Mouse (Mus musculus): ENCODE measurements around the gene Fam53b. TPM values are rescaled to one million over a fixed set of nuclear protein-coding genes. Genes with fewer than 3 reads are reported as not detected.

Fam53b gene
- polyA plus RNA-seq, 1 experiment from 2014 or later: 29.4 TPM

DNA sequence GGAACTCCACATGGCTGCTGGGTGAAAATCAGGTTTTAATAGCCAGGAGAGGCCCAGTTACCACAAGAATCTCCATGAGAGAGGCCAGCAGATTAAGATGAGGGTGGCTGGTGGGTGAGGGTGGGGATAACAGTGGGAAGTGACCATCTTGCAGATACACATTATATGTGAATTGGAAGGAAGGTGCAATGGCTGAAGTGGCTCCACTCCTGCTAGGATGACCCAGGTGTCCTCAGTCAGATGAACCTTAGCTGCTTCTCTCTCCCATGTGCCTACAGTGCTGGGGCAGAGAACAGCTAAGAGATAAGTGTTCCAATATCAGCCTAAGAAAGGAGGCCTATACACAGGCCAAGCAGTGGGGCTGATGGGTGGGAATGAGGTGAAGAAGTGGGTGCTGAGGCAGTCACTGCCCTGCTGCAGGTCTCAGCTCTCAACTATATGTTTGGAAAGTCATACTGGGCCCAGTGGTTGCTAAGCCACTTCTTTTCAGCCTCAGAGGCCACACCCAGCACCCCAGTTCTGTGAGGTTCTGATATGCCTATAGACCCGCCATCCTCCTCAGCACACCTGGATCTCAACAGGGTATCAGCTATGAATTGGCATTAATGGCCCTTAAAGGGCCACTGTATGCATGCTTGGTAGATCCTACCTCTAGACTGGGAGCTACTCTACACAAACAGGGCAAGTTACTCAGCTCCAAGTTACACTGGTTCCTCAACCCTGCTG, 35.8 kb downstream of the Fam53b start:
- Histone ChIP-seq H3K4me3 (ENCODE audit: low read depth, low read length) (peak overlapping the region; percentile 29), H3K27me3 (ENCODE audit: control insufficient read depth, insufficient read depth, low read depth, low read length) (no peaks in the 10 kb centered on the region), H3K9me3 (replicated peaks; ENCODE audit: control insufficient read depth, low read length) (no peaks in the 10 kb centered on the region), H3K27ac (ENCODE audit: low read length) (peak overlapping the region; percentile 98), H3K9ac (ENCODE audit: low read depth, low read length) (peak overlapping the region; percentile 78), H3K4me1 (ENCODE audit: control insufficient read depth, low read depth, low read length) (peaks cover 63% of the 10 kb centered on the region), H3K36me3 (ENCODE audit: control insufficient read depth, insufficient read depth) (no peaks in the 10 kb centered on the region; the same call in 1 of the 2 replicates), H3K4me2 (ENCODE audit: low read depth, low read length) (peak overlapping the region; percentile 78)
- ATAC-seq (ENCODE audit: low read depth): peak; percentile 89
- WGBS (ENCODE audit: insufficient replicate concordance): 17% methylated on average over 1 of the region's 1 CpGs

DNA sequence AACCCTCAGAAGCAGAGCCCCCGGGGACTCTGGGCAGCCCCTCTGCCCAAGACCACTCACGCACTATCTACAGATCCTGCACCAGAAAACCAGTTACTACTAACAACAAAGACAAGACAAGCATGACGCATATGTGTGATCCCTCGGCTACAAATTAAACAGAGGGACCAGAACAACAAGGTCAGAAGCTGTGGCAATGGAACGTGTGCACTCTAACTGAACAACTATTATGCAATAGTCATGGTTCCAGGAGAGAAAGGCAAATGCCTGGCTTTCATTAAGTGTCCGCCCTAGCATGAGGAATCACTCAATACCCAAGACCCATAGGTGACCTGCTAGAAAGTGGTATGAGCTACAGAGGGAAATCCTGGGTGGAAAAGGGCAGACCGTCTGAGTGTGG, 36.6 kb downstream of the Fam53b start:
- H3K4me3 ChIP-seq (ENCODE audit: low read depth, low read length): peak overlapping the region; percentile 72
- H3K27ac ChIP-seq (ENCODE audit: low read length): peak overlapping the region; percentile 98
- H3K4me2 ChIP-seq (ENCODE audit: low read depth, low read length): peak overlapping the region; percentile 78
- H3K36me3 ChIP-seq (ENCODE audit: control insufficient read depth, insufficient read depth): no peaks in the 10 kb centered on the region; the same call in 1 of the 2 replicates
- H3K9ac ChIP-seq (ENCODE audit: low read depth, low read length): peak overlapping the region; percentile 78
- H3K9me3 ChIP-seq (replicated peaks; ENCODE audit: control insufficient read depth, low read length): no peaks in the 10 kb centered on the region
- peaks cover 68% of the 10 kb centered on the region for H3K4me1 ChIP-seq (ENCODE audit: control insufficient read depth, low read depth, low read length)
- no peak for ATAC-seq (ENCODE audit: low read depth)
- H3K27me3 ChIP-seq (ENCODE audit: control insufficient read depth, insufficient read depth, low read depth, low read length): no peaks in the 10 kb centered on the region
- WGBS (ENCODE audit: insufficient replicate concordance): 65% methylated on average over 7 of the region's 7 CpGs

DNA sequence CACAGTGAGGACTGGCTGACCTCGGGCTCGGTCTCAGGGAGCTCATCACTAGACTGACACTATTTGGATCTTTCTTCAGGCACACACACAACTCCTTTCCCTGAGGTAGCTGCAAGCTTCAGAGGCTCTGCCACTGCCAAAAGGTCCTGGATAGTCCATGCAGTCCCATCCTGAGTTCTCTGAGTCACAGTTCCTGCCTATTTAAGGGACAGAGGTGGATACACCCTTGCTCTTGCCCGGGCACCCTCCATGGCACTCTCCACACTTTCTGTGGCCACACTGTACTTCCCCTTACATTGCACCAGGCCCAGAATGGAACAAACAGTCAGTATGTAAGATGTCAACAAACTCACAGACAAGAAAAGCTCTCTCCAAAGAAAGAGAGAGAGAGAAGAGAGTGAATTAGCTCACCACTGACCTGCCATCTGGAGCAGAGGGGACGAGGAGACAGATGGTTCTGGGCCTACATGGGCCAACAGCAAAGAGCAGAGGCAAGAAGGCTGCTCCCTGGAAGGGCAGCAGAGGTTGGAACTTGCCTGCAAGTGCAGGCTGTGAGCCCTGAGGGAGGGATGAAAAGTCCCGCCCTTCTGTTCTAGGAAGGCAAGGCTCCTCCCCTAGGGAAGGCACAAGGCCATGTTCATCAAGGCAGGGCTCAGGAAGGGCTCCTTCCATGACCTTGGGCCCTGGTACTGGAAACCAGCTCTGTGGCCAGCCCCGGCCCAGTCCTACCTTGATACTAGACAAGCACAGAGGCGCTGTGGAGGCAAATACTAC, 37.2 kb downstream of the Fam53b start:
- WGBS (ENCODE audit: insufficient replicate concordance): 50% methylated on average over 7 of the region's 7 CpGs
- Histone ChIP-seq H3K4me2 (ENCODE audit: low read depth, low read length) (peak overlapping the region; percentile 78), H3K27ac (ENCODE audit: low read length) (peak overlapping the region; percentile 98), H3K27me3 (ENCODE audit: control insufficient read depth, insufficient read depth, low read depth, low read length) (no peaks in the 10 kb centered on the region), H3K4me1 (ENCODE audit: control insufficient read depth, low read depth, low read length) (peaks cover 73% of the 10 kb centered on the region), H3K4me3 (ENCODE audit: low read depth, low read length) (peak overlapping the region; percentile 72), H3K36me3 (ENCODE audit: control insufficient read depth, insufficient read depth) (peaks cover 1% of the 10 kb centered on the region), H3K9me3 (replicated peaks; ENCODE audit: control insufficient read depth, low read length) (no peaks in the 10 kb centered on the region), H3K9ac (ENCODE audit: low read depth, low read length) (peak overlapping the region; percentile 78)
- ATAC-seq (ENCODE audit: low read depth): peak; percentile 52

DNA sequence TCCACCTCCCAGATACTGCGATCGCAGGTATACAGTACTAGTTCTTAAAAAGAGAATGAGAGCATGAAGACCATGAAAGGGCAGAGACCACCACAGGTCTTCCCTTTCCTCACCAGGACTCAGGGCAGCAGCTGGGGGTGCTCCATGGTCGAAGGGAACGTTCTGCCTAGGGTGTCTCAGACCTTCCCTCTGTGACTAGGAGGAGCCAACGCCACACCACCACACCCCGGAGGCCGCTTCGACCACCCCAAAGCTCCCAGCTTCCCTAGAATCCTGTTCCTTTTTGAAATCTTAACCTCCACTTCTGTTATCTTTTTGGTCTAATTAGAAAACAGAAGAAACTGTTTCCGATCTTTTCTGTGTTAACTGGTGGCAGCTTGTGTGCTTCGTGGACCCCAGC, 37.8 kb downstream of the Fam53b start:
- H3K4me2 ChIP-seq (ENCODE audit: low read depth, low read length): peak overlapping the region; percentile 78
- ATAC-seq (ENCODE audit: low read depth): no peak
- no peaks in the 10 kb centered on the region for H3K9me3 ChIP-seq (replicated peaks; ENCODE audit: control insufficient read depth, low read length)
- peak overlapping the region; percentile 72 for H3K4me3 ChIP-seq (ENCODE audit: low read depth, low read length)
- WGBS (ENCODE audit: insufficient replicate concordance): 84% methylated on average over 10 of the region's 10 CpGs
- H3K36me3 ChIP-seq (ENCODE audit: control insufficient read depth, insufficient read depth): peaks cover 6% of the 10 kb centered on the region
- no peaks in the 10 kb centered on the region for H3K27me3 ChIP-seq (ENCODE audit: control insufficient read depth, insufficient read depth, low read depth, low read length)
- H3K27ac ChIP-seq (ENCODE audit: low read length): peak overlapping the region; percentile 98
- peak overlapping the region; percentile 78 for H3K9ac ChIP-seq (ENCODE audit: low read depth, low read length)
- H3K4me1 ChIP-seq (ENCODE audit: control insufficient read depth, low read depth, low read length): peaks cover 70% of the 10 kb centered on the region

DNA sequence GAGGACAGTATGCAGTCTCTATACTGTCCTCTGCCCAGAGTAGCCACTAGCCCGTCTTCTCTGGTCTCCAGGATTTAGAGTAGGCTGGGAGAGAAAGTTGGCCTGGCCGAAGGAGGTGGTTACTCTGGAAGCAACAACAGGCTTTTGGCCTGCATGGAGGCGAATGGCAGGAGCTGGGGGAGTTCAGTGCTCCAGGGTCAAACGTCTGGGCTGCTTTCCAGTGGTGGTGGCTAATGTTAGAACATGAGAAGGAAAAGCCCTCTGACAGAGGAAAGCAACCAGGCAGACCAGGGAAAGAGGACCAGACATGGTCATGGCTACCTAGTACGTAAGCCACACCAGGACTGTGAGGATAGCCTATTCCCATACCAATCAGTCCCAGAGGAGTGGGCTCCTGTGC, 38.4 kb downstream of the Fam53b start:
- peaks cover 70% of the 10 kb centered on the region for H3K4me1 ChIP-seq (ENCODE audit: control insufficient read depth, low read depth, low read length)
- H3K4me3 ChIP-seq (ENCODE audit: low read depth, low read length): peak overlapping the region; percentile 72
- peak overlapping the region; percentile 98 for H3K27ac ChIP-seq (ENCODE audit: low read length)
- no peaks in the 10 kb centered on the region for H3K27me3 ChIP-seq (ENCODE audit: control insufficient read depth, insufficient read depth, low read depth, low read length)
- peak overlapping the region; percentile 78 for H3K9ac ChIP-seq (ENCODE audit: low read depth, low read length)
- ATAC-seq (ENCODE audit: low read depth): no peak
- 71% methylated on average over 5 of the region's 5 CpGs for WGBS (ENCODE audit: insufficient replicate concordance)
- H3K4me2 ChIP-seq (ENCODE audit: low read depth, low read length): peak overlapping the region; percentile 78
- H3K9me3 ChIP-seq (replicated peaks; ENCODE audit: control insufficient read depth, low read length): no peaks in the 10 kb centered on the region
- H3K36me3 ChIP-seq (ENCODE audit: control insufficient read depth, insufficient read depth): peaks cover 11% of the 10 kb centered on the region

DNA sequence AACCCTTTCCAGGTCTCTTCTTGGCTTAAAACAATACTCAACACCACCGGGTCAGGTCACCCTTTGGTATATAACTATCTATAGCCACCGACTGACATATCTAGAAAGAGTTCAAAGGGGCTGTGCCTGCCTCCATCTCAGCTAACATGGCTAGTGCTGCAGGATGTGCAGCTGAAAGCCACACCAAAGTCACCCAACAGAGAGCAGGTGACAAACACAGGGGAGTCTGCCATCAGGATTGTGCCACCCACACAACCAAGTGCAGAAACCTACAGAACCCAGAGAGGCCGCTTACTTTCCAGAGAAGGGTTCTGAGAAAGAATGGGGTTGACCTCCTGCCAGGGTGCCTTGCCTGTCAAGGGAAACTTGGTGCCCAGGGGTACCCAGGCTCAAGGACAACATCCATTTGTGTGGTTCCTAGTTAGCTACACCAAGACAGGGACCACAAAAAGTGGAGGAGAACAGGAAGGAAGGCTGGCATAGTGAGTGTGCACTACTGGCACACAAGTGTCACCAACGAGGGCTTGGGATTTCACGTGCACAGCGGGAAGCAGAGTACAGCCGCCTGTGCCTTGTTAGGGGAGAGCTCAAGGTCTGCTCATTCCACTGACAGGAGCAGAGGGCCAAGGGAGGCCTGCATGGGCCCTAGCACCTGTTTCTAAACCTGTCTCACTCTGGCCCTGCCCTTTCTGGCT, 40.5 kb downstream of the Fam53b start:
- H3K36me3 ChIP-seq (ENCODE audit: control insufficient read depth, insufficient read depth): peaks cover 22% of the 10 kb centered on the region
- H3K4me3 ChIP-seq (ENCODE audit: low read depth, low read length): peak overlapping the region; percentile 72
- H3K27me3 ChIP-seq (ENCODE audit: control insufficient read depth, insufficient read depth, low read depth, low read length): no peaks in the 10 kb centered on the region
- H3K9me3 ChIP-seq (replicated peaks; ENCODE audit: control insufficient read depth, low read length): no peaks in the 10 kb centered on the region
- peak overlapping the region; percentile 78 for H3K9ac ChIP-seq (ENCODE audit: low read depth, low read length)
- H3K27ac ChIP-seq (ENCODE audit: low read length): peak overlapping the region; percentile 98
- peaks cover 72% of the 10 kb centered on the region for H3K4me1 ChIP-seq (ENCODE audit: control insufficient read depth, low read depth, low read length)
- 69% methylated on average over 7 of the region's 7 CpGs for WGBS (ENCODE audit: insufficient replicate concordance)
- peak overlapping the region; percentile 78 for H3K4me2 ChIP-seq (ENCODE audit: low read depth, low read length)
- peak; percentile 12 for ATAC-seq (ENCODE audit: low read depth)

DNA sequence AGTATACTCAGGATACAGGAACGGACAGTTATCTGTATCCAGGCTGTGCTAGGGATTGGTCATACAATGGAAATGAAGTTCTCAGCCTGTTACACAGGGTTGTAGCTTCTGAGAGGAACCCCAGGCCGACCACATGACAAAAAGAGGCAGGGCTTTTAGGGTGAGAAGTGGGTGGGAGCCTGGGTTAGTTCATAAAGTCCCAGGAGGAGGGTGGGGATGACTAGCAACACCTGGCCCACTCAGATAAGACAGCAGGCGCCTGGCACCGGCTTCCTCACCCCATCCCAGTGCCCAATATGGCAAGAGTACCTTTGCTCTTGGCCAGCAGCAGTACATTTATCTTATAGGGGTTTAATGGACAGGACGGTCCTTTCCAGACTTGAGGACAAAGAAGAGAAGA, 41.2 kb downstream of the Fam53b start:
- H3K27ac ChIP-seq (ENCODE audit: low read length): peak overlapping the region; percentile 98
- H3K4me3 ChIP-seq (ENCODE audit: low read depth, low read length): peak overlapping the region; percentile 72

DNA sequence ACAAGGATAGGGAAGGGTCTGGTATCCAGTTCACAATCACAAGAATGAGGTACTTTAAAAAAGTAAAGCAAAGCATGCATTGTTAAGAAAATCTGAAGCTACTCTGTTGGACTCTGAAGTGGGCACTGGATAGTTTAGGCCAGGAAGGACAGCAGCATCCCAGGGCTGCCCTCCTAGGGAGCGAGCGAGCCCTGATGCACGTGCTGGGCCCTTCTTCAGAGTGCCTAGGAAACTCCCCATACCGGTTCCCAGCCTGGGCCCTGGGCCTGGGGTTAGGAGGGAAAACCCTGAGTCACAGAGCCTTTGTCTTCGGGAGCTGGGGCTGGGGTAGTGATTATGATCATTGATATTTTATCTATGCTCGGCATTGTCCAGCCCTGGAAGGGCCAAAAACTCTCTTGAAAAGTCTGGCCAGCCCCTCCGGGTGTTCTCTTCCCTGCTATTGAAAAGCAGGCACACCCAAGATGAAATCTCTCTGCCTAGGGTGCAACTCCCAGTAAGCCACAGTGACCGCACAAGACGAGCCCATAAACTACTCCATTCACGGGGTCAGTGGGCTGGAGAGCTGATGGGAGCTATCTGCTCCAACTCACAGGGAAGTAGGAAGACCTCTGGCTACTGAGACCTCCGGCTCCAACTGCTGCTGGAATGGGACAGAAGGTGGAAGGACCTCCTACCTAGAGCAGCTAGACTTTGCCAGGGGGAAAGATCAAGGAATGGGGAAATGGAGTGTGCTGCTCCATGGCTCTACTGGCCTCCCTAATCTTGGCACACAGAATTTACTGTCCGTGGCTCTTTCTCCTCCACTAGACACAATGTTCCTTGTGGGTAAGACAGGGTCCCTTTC, 45.0 kb downstream of the Fam53b start:
- Histone ChIP-seq H3K4me3 (ENCODE audit: low read depth, low read length) (peak overlapping the region; percentile 51), H3K9ac (ENCODE audit: low read depth, low read length) (peak overlapping the region; percentile 61), H3K4me1 (ENCODE audit: control insufficient read depth, low read depth, low read length) (peaks cover 88% of the 10 kb centered on the region), H3K27me3 (ENCODE audit: control insufficient read depth, insufficient read depth, low read depth, low read length) (no peaks in the 10 kb centered on the region), H3K27ac (ENCODE audit: low read length) (peak overlapping the region; percentile 82), H3K4me2 (ENCODE audit: low read depth, low read length) (peak overlapping the region; percentile 63), H3K9me3 (replicated peaks; ENCODE audit: control insufficient read depth, low read length) (no peaks in the 10 kb centered on the region), H3K36me3 (ENCODE audit: control insufficient read depth, insufficient read depth) (peaks cover 36% of the 10 kb centered on the region)
- no peak for ATAC-seq (ENCODE audit: low read depth)
- 46% methylated on average over 12 of the region's 12 CpGs for WGBS (ENCODE audit: insufficient replicate concordance)

More for the DNA sequence above, 41.2 kb downstream of the Fam53b start:
- Histone ChIP-seq H3K9ac (ENCODE audit: low read depth, low read length) (peak overlapping the region; percentile 78), H3K36me3 (ENCODE audit: control insufficient read depth, insufficient read depth) (peaks cover 22% of the 10 kb centered on the region), H3K9me3 (replicated peaks; ENCODE audit: control insufficient read depth, low read length) (no peaks in the 10 kb centered on the region), H3K4me2 (ENCODE audit: low read depth, low read length) (peak overlapping the region; percentile 78), H3K27me3 (ENCODE audit: control insufficient read depth, insufficient read depth, low read depth, low read length) (no peaks in the 10 kb centered on the region), H3K4me1 (ENCODE audit: control insufficient read depth, low read depth, low read length) (peaks cover 71% of the 10 kb centered on the region)
- WGBS (ENCODE audit: insufficient replicate concordance): 23% methylated on average over 5 of the region's 5 CpGs
- ATAC-seq (ENCODE audit: low read depth): peak; percentile 91

All from liver, embryonic 16.5 days (tissue).